Mouse (Mus musculus): Measurements from ENCODE around the gene Zfp949.

DNA sequence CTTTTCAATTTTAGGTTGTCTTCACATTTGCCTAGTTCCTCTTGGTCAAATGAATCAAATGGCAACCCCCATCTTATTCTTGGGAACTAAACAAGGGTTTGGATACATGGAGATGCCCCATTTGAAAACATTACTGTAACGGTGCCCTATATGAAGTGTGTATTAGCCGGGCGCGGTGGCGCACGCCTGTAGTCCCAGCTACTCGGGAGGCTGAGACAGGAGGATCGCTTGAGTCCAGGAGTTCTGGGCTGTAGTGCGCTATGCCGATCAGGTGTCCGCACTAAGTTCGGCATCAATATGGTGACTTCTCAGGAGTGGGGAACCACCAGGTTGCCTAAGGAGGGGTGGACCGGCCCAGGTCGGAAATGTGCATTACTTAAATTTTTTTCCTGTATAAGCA lies 5.3 kb downstream of the Zfp949 start:
- TF ChIP-seq POLR2A (IDR thresholded peaks at IDR 0.05; ENCODE audit: insufficient read depth, low read depth, low read length) (no peak), CTCF (IDR thresholded peaks at IDR 0.05) (no peak), EP300 (IDR thresholded peaks at IDR 0.05; ENCODE audit: insufficient read depth, low read depth, low read length) (no peak)

All from heart, adult 2 months (tissue).